Mouse (Mus musculus): Measurements from ENCODE around the gene Cmtm3.

GRCm38 (mm10) chr8:104374864-104375846 is 35.9 kb downstream of the Cmtm3 start:
- TF ChIP-seq CTCF (IDR thresholded peaks at IDR 0.05; ENCODE audit: insufficient read depth, low read depth, low read length) (no peak), POLR2A (IDR thresholded peaks at IDR 0.05; ENCODE audit: insufficient read depth, low read depth, low read length) (no peak)
